Mouse (Mus musculus): ENCODE data around the gene Slc38a7. TPM values are rescaled to one million over a fixed set of nuclear protein-coding genes. Genes with fewer than 3 reads are reported as not detected.

The Slc38a7 gene
- polyA plus RNA-seq, 1 experiment from 2014 or later, result 16.0 TPM

DNA sequence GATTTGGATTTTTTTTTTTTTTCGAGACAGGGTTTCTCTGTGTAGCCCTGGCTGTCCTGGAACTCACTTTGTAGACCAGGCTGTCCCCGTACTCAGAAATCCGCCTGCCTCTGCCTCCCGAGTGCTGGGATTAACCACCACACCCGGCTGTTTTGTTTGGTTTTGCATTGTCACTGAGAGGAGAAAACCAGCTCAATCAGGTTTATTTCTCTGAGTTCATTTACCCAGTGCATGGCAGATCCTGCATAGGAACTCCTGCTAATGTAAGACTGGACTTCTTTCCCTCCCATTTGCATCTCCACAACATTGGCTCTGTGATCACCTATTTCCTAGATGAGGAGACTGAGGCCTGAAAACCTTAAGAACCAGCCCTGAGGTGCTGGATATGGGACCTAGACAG is 31.2 kb downstream of the Slc38a7 start:
- 86% methylated on average over 5 of the region's 5 CpGs for WGBS
- no peak overlapping the region for H3K9ac ChIP-seq (ENCODE audit: low read length)
- no peaks in the 10 kb centered on the region for H3K27me3 ChIP-seq (ENCODE audit: control insufficient read depth, insufficient read depth, low read length)
- H3K4me3 ChIP-seq (ENCODE audit: low read depth, low read length), result no peak overlapping the region
- H3K9me3 ChIP-seq (ENCODE audit: control insufficient read depth, low read length), result no peaks in the 10 kb centered on the region
- no peaks in the 10 kb centered on the region for H3K36me3 ChIP-seq (ENCODE audit: control insufficient read depth, insufficient read depth, low read length)
- H3K4me2 ChIP-seq (ENCODE audit: low read depth), result no peak overlapping the region
- no peak for DNase-seq (ENCODE audit: low spot score)
- H3K27ac ChIP-seq (ENCODE audit: low read depth, low read length), result no peak overlapping the region
- no peak for ATAC-seq (ENCODE audit: insufficient read depth, low FRiP score, low TSS enrichment)
- H3K4me1 ChIP-seq (ENCODE audit: control insufficient read depth, insufficient read depth, low read length), result no peaks in the 10 kb centered on the region

DNA sequence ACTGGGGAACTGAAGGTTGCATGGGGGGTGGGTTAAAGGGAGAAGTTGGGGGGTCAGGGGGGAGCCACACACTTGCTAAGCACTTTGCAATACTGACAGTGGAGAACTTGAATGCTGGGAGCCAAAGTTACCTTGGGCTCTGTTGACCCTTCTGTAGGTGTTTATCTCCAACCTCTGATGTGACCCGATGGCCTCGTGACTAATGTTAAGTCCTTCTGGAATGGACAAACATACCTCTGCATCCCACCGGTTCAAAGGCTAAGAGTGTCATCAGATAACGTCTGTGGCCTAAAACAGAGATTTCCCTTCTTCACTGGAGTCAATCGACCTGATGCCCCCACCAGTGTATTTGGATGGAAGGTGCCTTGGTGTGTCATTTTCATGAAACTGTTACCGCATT is 32.1 kb downstream of the Slc38a7 start:
- no peak for ATAC-seq (ENCODE audit: insufficient read depth, low FRiP score, low TSS enrichment)
- WGBS, result 92% methylated on average over 6 of the region's 6 CpGs
- Histone ChIP-seq H3K9me3 (ENCODE audit: control insufficient read depth, low read length) (no peaks in the 10 kb centered on the region), H3K27ac (ENCODE audit: low read depth, low read length) (no peak overlapping the region), H3K9ac (ENCODE audit: low read length) (no peak overlapping the region), H3K36me3 (ENCODE audit: control insufficient read depth, insufficient read depth, low read length) (no peaks in the 10 kb centered on the region), H3K27me3 (ENCODE audit: control insufficient read depth, insufficient read depth, low read length) (no peaks in the 10 kb centered on the region), H3K4me3 (ENCODE audit: low read depth, low read length) (no peak overlapping the region), H3K4me1 (ENCODE audit: control insufficient read depth, insufficient read depth, low read length) (no peaks in the 10 kb centered on the region), H3K4me2 (ENCODE audit: low read depth) (no peak overlapping the region)
- no peak for DNase-seq (ENCODE audit: low spot score)

DNA sequence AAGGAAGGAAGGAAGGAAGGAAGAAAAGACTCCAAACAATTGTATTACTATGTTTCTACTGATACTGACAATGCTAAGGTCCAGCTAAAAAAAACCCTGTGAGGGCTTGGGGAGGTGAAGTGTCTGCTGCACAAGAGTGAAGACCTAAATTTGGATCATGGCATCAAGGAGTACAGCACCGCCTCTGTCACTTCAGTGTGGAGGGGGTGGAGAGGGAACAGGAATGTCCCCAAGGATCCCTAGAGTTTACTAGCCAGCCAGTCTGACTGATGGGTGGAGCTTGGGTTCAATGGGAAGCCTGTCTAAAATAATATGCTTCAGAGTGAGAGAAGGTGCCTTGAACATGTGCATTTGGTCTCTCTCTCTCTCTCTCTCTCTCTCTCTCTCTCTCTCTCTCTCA is 35.1 kb downstream of the Slc38a7 start:
- DNase-seq (ENCODE audit: low spot score) (no peak), ATAC-seq (ENCODE audit: insufficient read depth, low FRiP score, low TSS enrichment) (no peak)
- Histone ChIP-seq H3K27me3 (ENCODE audit: control insufficient read depth, insufficient read depth, low read length) (no peaks in the 10 kb centered on the region), H3K4me3 (ENCODE audit: low read depth, low read length) (no peak overlapping the region), H3K9ac (ENCODE audit: low read length) (no peak overlapping the region), H3K36me3 (ENCODE audit: control insufficient read depth, insufficient read depth, low read length) (no peaks in the 10 kb centered on the region), H3K4me2 (ENCODE audit: low read depth) (no peak overlapping the region), H3K4me1 (ENCODE audit: control insufficient read depth, insufficient read depth, low read length) (no peaks in the 10 kb centered on the region), H3K9me3 (ENCODE audit: control insufficient read depth, low read length) (no peaks in the 10 kb centered on the region), H3K27ac (ENCODE audit: low read depth, low read length) (no peak overlapping the region)
- 41% methylated on average over 1 of the region's 1 CpGs for WGBS

DNA sequence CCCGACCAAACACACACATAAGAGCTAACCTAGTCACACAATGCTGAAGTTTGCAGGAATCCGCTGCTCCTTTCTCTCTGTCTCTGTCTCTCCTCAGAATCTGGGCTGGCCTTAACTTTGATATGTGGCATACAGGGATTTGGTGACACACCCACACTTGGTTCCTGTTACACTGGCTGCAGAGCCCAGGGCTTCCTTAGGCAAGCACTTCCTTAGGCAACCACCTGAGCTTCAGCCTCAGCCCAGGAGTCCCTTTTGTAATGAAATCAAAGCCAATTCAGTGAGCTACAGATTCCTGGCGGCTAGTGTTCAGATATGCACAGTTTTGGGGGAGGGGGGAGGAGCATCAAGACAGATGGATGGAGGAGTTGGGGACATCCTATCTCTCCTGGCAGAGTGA is 35.7 kb downstream of the Slc38a7 start:
- Histone ChIP-seq H3K27me3 (ENCODE audit: control insufficient read depth, insufficient read depth, low read length) (no peaks in the 10 kb centered on the region), H3K4me1 (ENCODE audit: control insufficient read depth, insufficient read depth, low read length) (no peaks in the 10 kb centered on the region), H3K9me3 (ENCODE audit: control insufficient read depth, low read length) (no peaks in the 10 kb centered on the region), H3K4me3 (ENCODE audit: low read depth, low read length) (no peak overlapping the region), H3K9ac (ENCODE audit: low read length) (no peak overlapping the region), H3K4me2 (ENCODE audit: low read depth) (no peak overlapping the region), H3K36me3 (ENCODE audit: control insufficient read depth, insufficient read depth, low read length) (no peaks in the 10 kb centered on the region), H3K27ac (ENCODE audit: low read depth, low read length) (no peak overlapping the region)
- 60% methylated on average over 3 of the region's 3 CpGs for WGBS
- DNase-seq (ENCODE audit: low spot score), result no peak
- ATAC-seq (ENCODE audit: insufficient read depth, low FRiP score, low TSS enrichment), result no peak

DNA sequence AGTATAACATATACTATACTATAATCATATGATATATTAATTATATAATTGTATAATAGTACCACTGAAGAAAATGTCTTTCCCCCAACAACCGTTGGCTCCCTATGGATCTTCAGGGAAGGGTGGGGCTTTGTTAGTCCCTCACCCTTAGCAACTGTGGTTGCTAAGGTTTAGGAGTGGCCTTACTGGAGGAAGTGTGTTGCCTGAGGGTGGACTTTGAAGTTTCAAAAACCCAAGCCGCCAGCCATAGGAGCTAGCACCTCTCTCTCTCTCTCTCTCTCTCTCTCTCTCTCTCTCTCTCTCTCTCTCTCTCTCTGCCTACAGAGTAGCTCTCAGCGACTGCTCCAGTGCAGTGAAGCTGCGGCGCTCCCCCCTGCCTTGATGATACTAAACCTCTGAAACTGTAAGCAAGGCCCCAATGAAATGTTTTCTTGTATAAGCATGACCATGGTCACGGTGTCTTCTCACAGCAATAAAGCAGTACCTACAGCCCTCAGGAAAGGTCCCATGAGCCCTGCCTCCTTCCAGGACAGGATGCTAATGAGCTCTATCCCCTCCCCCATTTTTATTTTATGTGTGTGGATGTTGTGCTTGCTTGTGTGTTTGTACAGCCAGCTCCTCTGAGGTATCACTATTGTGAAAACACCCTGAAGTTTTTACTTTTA is 37.2 kb downstream of the Slc38a7 start:
- ATAC-seq (ENCODE audit: insufficient read depth, low FRiP score, low TSS enrichment), result no peak
- H3K9ac ChIP-seq (ENCODE audit: low read length), result no peak overlapping the region
- no peaks in the 10 kb centered on the region for H3K4me1 ChIP-seq (ENCODE audit: control insufficient read depth, insufficient read depth, low read length)
- no peak overlapping the region for H3K4me3 ChIP-seq (ENCODE audit: low read depth, low read length)
- DNase-seq (ENCODE audit: low spot score), result no peak
- no peaks in the 10 kb centered on the region for H3K36me3 ChIP-seq (ENCODE audit: control insufficient read depth, insufficient read depth, low read length)
- H3K9me3 ChIP-seq (ENCODE audit: control insufficient read depth, low read length), result no peaks in the 10 kb centered on the region
- no peak overlapping the region for H3K27ac ChIP-seq (ENCODE audit: low read depth, low read length)
- no peaks in the 10 kb centered on the region for H3K27me3 ChIP-seq (ENCODE audit: control insufficient read depth, insufficient read depth, low read length)
- 56% methylated on average over 6 of the region's 6 CpGs for WGBS
- H3K4me2 ChIP-seq (ENCODE audit: low read depth), result no peak overlapping the region

DNA sequence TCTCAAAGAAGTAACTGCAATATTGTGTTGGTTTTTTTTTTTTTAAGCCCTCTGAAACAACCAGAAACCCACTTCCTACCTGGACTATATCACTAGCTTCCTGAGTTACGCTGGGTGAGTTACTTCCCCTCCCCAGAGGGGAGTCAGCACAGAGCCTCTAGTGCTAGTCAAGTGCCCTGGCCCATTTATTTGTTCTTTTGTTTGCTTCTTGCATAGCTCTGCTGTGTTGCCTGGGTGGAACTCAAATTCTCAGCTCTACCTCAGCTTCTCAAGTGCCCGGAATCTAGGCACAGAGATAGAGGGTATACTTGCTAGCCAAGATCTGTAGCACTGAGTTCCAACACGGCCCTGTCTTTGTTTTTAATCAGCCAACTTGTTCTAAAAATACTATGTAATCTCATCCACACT is 43.2 kb downstream of the Slc38a7 start:
- DNase-seq (ENCODE audit: low spot score) (no peak), ATAC-seq (ENCODE audit: insufficient read depth, low FRiP score, low TSS enrichment) (no peak)
- Histone ChIP-seq H3K9me3 (ENCODE audit: control insufficient read depth, low read length) (no peaks in the 10 kb centered on the region), H3K27me3 (ENCODE audit: control insufficient read depth, insufficient read depth, low read length) (no peaks in the 10 kb centered on the region), H3K4me3 (ENCODE audit: low read depth, low read length) (no peak overlapping the region), H3K4me2 (ENCODE audit: low read depth) (no peak overlapping the region), H3K4me1 (ENCODE audit: control insufficient read depth, insufficient read depth, low read length) (peaks cover 11% of the 10 kb centered on the region), H3K27ac (ENCODE audit: low read depth, low read length) (no peak overlapping the region), H3K9ac (ENCODE audit: low read length) (no peak overlapping the region), H3K36me3 (ENCODE audit: control insufficient read depth, insufficient read depth, low read length) (no peaks in the 10 kb centered on the region)
- 57% methylated on average over 3 of the region's 3 CpGs for WGBS

DNA sequence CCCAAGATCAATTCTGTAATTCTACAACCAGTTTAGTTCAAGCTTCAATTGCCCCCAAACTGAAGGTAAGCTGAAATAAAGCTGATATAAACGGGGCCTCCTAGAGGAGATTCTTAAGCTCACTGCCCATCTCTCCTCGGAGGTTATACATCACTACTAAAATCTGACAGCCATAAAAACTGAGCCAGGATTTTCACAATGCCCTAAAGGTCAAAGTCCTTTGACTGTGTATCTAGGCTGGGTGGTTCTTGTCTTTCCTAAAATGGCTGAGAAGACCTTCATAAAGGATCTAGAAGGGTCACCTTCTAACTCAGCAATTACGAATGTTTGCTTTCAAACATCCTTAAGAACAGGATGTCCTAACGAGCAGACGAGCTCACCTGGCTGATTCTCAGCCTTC is 44.2 kb downstream of the Slc38a7 start:
- Histone ChIP-seq H3K9me3 (ENCODE audit: control insufficient read depth, low read length) (no peaks in the 10 kb centered on the region), H3K27ac (ENCODE audit: low read depth, low read length) (no peak overlapping the region), H3K4me1 (ENCODE audit: control insufficient read depth, insufficient read depth, low read length) (peaks cover 11% of the 10 kb centered on the region), H3K4me2 (ENCODE audit: low read depth) (no peak overlapping the region), H3K27me3 (ENCODE audit: control insufficient read depth, insufficient read depth, low read length) (no peaks in the 10 kb centered on the region), H3K36me3 (ENCODE audit: control insufficient read depth, insufficient read depth, low read length) (no peaks in the 10 kb centered on the region), H3K4me3 (ENCODE audit: low read depth, low read length) (no peak overlapping the region), H3K9ac (ENCODE audit: low read length) (no peak overlapping the region)
- 83% methylated on average over 5 of the region's 5 CpGs for WGBS
- no peak for DNase-seq (ENCODE audit: low spot score)
- no peak for ATAC-seq (ENCODE audit: insufficient read depth, low FRiP score, low TSS enrichment)

DNA sequence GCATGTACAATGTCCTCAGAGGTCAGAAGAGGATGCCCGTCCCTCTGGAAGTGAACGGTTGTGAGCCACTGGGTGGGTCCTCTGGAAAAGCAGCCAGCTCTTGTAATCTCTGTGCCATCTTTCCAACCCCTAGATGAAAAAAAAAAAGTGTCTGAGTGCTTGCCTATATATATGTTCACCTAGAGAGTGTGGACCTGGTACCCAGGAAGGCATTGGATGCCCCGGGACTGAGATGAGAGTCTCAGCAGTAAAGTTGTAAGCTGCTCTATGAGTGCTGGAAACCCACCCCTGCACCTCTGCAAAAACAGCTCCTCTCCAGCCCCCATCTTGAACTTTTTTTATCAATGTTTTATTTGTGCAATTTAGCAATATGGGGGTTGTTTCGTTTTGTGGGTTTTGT is 44.7 kb downstream of the Slc38a7 start:
- WGBS, result 89% methylated on average over 4 of the region's 4 CpGs
- no peak overlapping the region for H3K4me2 ChIP-seq (ENCODE audit: low read depth)
- no peak for DNase-seq (ENCODE audit: low spot score)

DNA sequence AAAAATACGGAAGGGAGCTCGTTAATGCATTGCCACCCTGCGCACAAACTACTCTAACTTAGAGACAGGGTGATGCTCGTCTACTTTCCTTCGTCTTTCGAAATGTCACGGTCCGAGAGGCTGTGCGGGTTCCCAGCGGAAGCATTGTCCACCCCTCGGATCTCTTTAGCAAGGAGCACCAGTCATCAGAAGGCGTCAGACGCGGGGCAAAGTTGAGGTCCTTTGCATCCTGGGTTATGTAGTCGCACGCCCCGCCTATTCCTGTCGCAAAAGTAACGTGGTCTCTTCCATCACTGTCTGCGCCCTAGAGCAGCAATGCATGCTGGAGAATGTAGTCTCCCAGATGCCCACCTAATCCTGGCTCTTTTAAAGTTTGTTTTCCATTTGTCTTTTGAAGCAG is 45.5 kb downstream of the Slc38a7 start:
- H3K9ac ChIP-seq (ENCODE audit: low read length), result peak overlapping the region; percentile 45
- peak overlapping the region; percentile 84 for H3K27ac ChIP-seq (ENCODE audit: low read depth, low read length)
- no peaks in the 10 kb centered on the region for H3K9me3 ChIP-seq (ENCODE audit: control insufficient read depth, low read length)
- peaks cover 11% of the 10 kb centered on the region for H3K4me1 ChIP-seq (ENCODE audit: control insufficient read depth, insufficient read depth, low read length)
- H3K27me3 ChIP-seq (ENCODE audit: control insufficient read depth, insufficient read depth, low read length), result no peaks in the 10 kb centered on the region
- ATAC-seq (ENCODE audit: insufficient read depth, low FRiP score, low TSS enrichment) (peak; percentile 91), DNase-seq (ENCODE audit: low spot score) (peak; percentile 91)
- H3K4me3 ChIP-seq (ENCODE audit: low read depth, low read length), result peak overlapping the region; percentile 98
- 0% methylated on average over 20 of the region's 20 CpGs for WGBS
- H3K36me3 ChIP-seq (ENCODE audit: control insufficient read depth, insufficient read depth, low read length), result no peaks in the 10 kb centered on the region
- H3K4me2 ChIP-seq (ENCODE audit: low read depth), result peak overlapping the region; percentile 68

More for the DNA sequence above, 44.7 kb downstream of the Slc38a7 start:
- H3K4me1 ChIP-seq (ENCODE audit: control insufficient read depth, insufficient read depth, low read length), result peaks cover 11% of the 10 kb centered on the region
- H3K9ac ChIP-seq (ENCODE audit: low read length), result no peak overlapping the region
- H3K9me3 ChIP-seq (ENCODE audit: control insufficient read depth, low read length), result no peaks in the 10 kb centered on the region
- no peak for ATAC-seq (ENCODE audit: insufficient read depth, low FRiP score, low TSS enrichment)
- no peaks in the 10 kb centered on the region for H3K27me3 ChIP-seq (ENCODE audit: control insufficient read depth, insufficient read depth, low read length)
- H3K36me3 ChIP-seq (ENCODE audit: control insufficient read depth, insufficient read depth, low read length), result no peaks in the 10 kb centered on the region
- no peak overlapping the region for H3K27ac ChIP-seq (ENCODE audit: low read depth, low read length)
- H3K4me3 ChIP-seq (ENCODE audit: low read depth, low read length), result no peak overlapping the region

All from neural tube, embryonic 11.5 days (tissue).